In genomic region chr5:122062479-122062878, GRCm38 (mm10) we compare ENCODE assay signal across 15 mouse cellular contexts. TPM values are rescaled to one million over a fixed set of nuclear protein-coding genes. Genes with fewer than 3 reads are reported as not detected.
DNase-seq lines count a peak whose midpoint lies in the region; ATAC-seq lines count a peak whose summit lies in the region.
"Had no signal": no experiment of that assay in that cellular context is flagged by ENCODE, and none has a peak within 500 bp of the region (broad histone marks: within the 10 kb centered on the region; RNA-seq: fewer than 3 reads in every experiment).

No protein-coding gene starts in this region.

- H3K27me3 ChIP-seq in heart, embryonic 12.5 days (replicated peaks): no peaks in the 10 kb centered on the region
- H3K27me3 ChIP-seq in kidney, embryonic 16.5 days (ENCODE audit: insufficient read depth, low read length): no peaks in the 10 kb centered on the region
- no peaks in the 10 kb centered on the region for H3K27me3 ChIP-seq in neural tube, embryonic 12.5 days (replicated peaks)
- H3K27me3 ChIP-seq in stomach, embryonic 16.5 days (ENCODE audit: control insufficient read depth, insufficient read depth, low read length): no peaks in the 10 kb centered on the region
- H3K27me3 ChIP-seq: liver, embryonic 15.5 days; midbrain, embryonic 12.5 days had no signal

- peaks cover 53% of the 10 kb centered on the region for H3K4me1 ChIP-seq in heart, embryonic 12.5 days (replicated peaks)
- peaks cover 24% of the 10 kb centered on the region for H3K4me1 ChIP-seq in kidney, embryonic 16.5 days (ENCODE audit: insufficient read depth, low read length)
- H3K4me1 ChIP-seq in neural tube, embryonic 12.5 days: peaks cover 22% of the 10 kb centered on the region
- H3K4me1 ChIP-seq in stomach, embryonic 16.5 days (ENCODE audit: control insufficient read depth, insufficient read depth, low read length): no peaks in the 10 kb centered on the region

- H3K9ac ChIP-seq in heart, embryonic 12.5 days: peak overlapping the region; percentile 26; the same call in 1 of the 2 replicates
- H3K9ac ChIP-seq in kidney, embryonic 16.5 days (replicated peaks; ENCODE audit: low read length): no peak overlapping the region
- H3K9ac ChIP-seq in neural tube, embryonic 12.5 days: no peak overlapping the region
- H3K9ac ChIP-seq in stomach, embryonic 16.5 days (ENCODE audit: low read length): 0 out of 2 replicates have a peak overlapping the region, but pooled peaks have one; percentile 10
- H3K9ac ChIP-seq: forebrain, embryonic 15.5 days; liver, embryonic 15.5 days; midbrain, embryonic 12.5 days had no signal

- 0 out of 2 replicates have a peak, but pooled peaks have one; percentile 51 for ATAC-seq in heart, embryonic 12.5 days (ENCODE audit: insufficient number of reproducible peaks, low FRiP score)
- no peak; the same call in 1 of the 2 replicates for ATAC-seq in kidney, embryonic 16.5 days (ENCODE audit: low FRiP score, low TSS enrichment)
- no peak for ATAC-seq in neural tube, embryonic 12.5 days (ENCODE audit: low FRiP score, low read depth)
- no peak for ATAC-seq in stomach, embryonic 16.5 days (ENCODE audit: insufficient read depth, low FRiP score)
- ATAC-seq: forebrain, embryonic 15.5 days had no signal

- WGBS in heart, embryonic 12.5 days: 15% methylated on average over 12 of the region's 12 CpGs
- 14% methylated on average over 12 of the region's 12 CpGs for WGBS in kidney, embryonic 16.5 days
- WGBS in neural tube, embryonic 12.5 days: 27% methylated on average over 12 of the region's 12 CpGs
- whole genome bisulfite sequencing in stomach, embryonic 16.5 days: 17% methylated on average over 12 of the region's 12 CpGs

- peaks cover 5% of the 10 kb centered on the region for H3K9me3 ChIP-seq in heart, embryonic 12.5 days (replicated peaks)
- peaks cover 3% of the 10 kb centered on the region; the same call in 1 of the 2 replicates for H3K9me3 ChIP-seq in kidney, embryonic 16.5 days (ENCODE audit: low read length)
- H3K9me3 ChIP-seq in neural tube, embryonic 12.5 days: peaks cover 4% of the 10 kb centered on the region; the same call in 1 of the 2 replicates
- H3K9me3 ChIP-seq in stomach, embryonic 16.5 days (replicated peaks; ENCODE audit: control insufficient read depth, low read length): peaks cover 2% of the 10 kb centered on the region
- H3K9me3 ChIP-seq: forebrain, embryonic 15.5 days; liver, embryonic 15.5 days had no signal

- H3K36me3 ChIP-seq in heart, embryonic 12.5 days: peaks cover 1% of the 10 kb centered on the region
- no peaks in the 10 kb centered on the region for H3K36me3 ChIP-seq in kidney, embryonic 16.5 days (ENCODE audit: insufficient read depth, low read length)
- no peaks in the 10 kb centered on the region for H3K36me3 ChIP-seq in neural tube, embryonic 12.5 days
- no peaks in the 10 kb centered on the region for H3K36me3 ChIP-seq in stomach, embryonic 16.5 days (ENCODE audit: control insufficient read depth, insufficient read depth, low read length)
- H3K36me3 ChIP-seq: forebrain, embryonic 15.5 days; liver, embryonic 15.5 days; midbrain, embryonic 12.5 days had no signal

- H3K27ac ChIP-seq in heart, embryonic 12.5 days (ENCODE audit: poor library complexity, severe bottlenecking): peak overlapping the region; percentile 63
- H3K27ac ChIP-seq in kidney, embryonic 16.5 days (ENCODE audit: low read length): no peak overlapping the region
- H3K27ac ChIP-seq in neural tube, embryonic 12.5 days: no peak overlapping the region
- no peak overlapping the region for H3K27ac ChIP-seq in stomach, embryonic 16.5 days (ENCODE audit: low read length)
- H3K27ac ChIP-seq: forebrain, embryonic 15.5 days; liver, embryonic 15.5 days; midbrain, embryonic 12.5 days had no signal

- H3K4me2 ChIP-seq in heart, embryonic 12.5 days: peak overlapping the region; percentile 53
- H3K4me2 ChIP-seq in kidney, embryonic 16.5 days (replicated peaks; ENCODE audit: low read depth, low read length): peak overlapping the region; percentile 41
- peak overlapping the region; percentile 39 for H3K4me2 ChIP-seq in neural tube, embryonic 12.5 days (replicated peaks)
- no peak overlapping the region for H3K4me2 ChIP-seq in stomach, embryonic 16.5 days (ENCODE audit: low read depth, low read length)
- H3K4me2 ChIP-seq: forebrain, embryonic 15.5 days; liver, embryonic 15.5 days; midbrain, embryonic 12.5 days had no signal

- H3K4me3 ChIP-seq in heart, embryonic 12.5 days: peak overlapping the region; percentile 8; the same call in 1 of the 2 replicates
- 0 out of 2 replicates have a peak overlapping the region, but pooled peaks have one; percentile 7 for H3K4me3 ChIP-seq in kidney, embryonic 16.5 days (ENCODE audit: low read length)
- no peak overlapping the region for H3K4me3 ChIP-seq in neural tube, embryonic 12.5 days
- no peak overlapping the region for H3K4me3 ChIP-seq in stomach, embryonic 16.5 days (replicated peaks; ENCODE audit: low read length)
- H3K4me3 ChIP-seq: forebrain, embryonic 15.5 days; liver, embryonic 15.5 days; midbrain, embryonic 12.5 days had no signal

- no peak for DNase-seq in heart, adult 11 months
- no peak for DNase-seq in kidney, adult 9 months
- DNase-seq in neural tube, embryonic 10.5 days (ENCODE audit: extremely low spot score, low spot score): no peak
- no peak for DNase-seq in Muller cell, postnatal 12 days (ENCODE audit: inconsistent ontology term)
- DNase-seq: adrenal gland, postnatal 10 days; embryo, embryonic 11 days; gastrocnemius, postnatal 14 days; thymus, postnatal 25 days had no signal

RNA-seq across cellular contexts. Expression of gene Cux2, which starts 12.6 kb away (rescaled TPM):
- polyA plus RNA-seq in heart, embryonic 12.5 days (2016; fragmentation: Nextera tagmentation; extraction: Ambion mirVana): 7.6 and 10.1 TPM in 2 replicates
- polyA plus RNA-seq in kidney, embryonic 16.5 days (2015; fragmentation: Nextera tagmentation; extraction: Ambion mirVana): 9.0 and 9.9 TPM in 2 replicates
- polyA plus RNA-seq in neural tube, embryonic 12.5 days (2016; fragmentation: Nextera tagmentation; extraction: Ambion mirVana): 24.2 and 25.0 TPM in 2 replicates
- polyA plus RNA-seq in stomach, embryonic 16.5 days (2015; fragmentation: Nextera tagmentation; extraction: Ambion mirVana): 3.2 and 3.5 TPM in 2 replicates

RNA-seq across cellular contexts. Expression of gene Myl2, which starts 38.3 kb away (rescaled TPM):
- polyA plus RNA-seq in heart, embryonic 12.5 days (2016; fragmentation: Nextera tagmentation; extraction: Ambion mirVana): 7,161 and 7,647 TPM in 2 replicates
- 1.7 and 2.3 TPM in 2 replicates for polyA plus RNA-seq in kidney, embryonic 16.5 days (2015; fragmentation: Nextera tagmentation; extraction: Ambion mirVana)
- polyA plus RNA-seq in neural tube, embryonic 12.5 days (2016; fragmentation: Nextera tagmentation; extraction: Ambion mirVana): 0.80 and 6.0 TPM in 2 replicates
- polyA plus RNA-seq in stomach, embryonic 16.5 days (2015; fragmentation: Nextera tagmentation; extraction: Ambion mirVana): 1.1 and 17.1 TPM in 2 replicates

Comparison
In these comparisons a context has a peak if more than half of its experiments do, and no peak if none do; other contexts are left out.
1. H3K4me3 ChIP-seq: peak in heart, embryonic 12.5 days (single experiment) and kidney, embryonic 16.5 days (single experiment); none in neural tube, embryonic 12.5 days (single experiment) and stomach, embryonic 16.5 days (single experiment).
2. H3K9ac ChIP-seq: peak in heart, embryonic 12.5 days (single experiment) and stomach, embryonic 16.5 days (single experiment); none in kidney, embryonic 16.5 days (single experiment) and neural tube, embryonic 12.5 days (single experiment).
3. RNA of gene Myl2, which starts 38.3 kb away (polyA plus RNA-seq): 7,161 to 7,647 TPM in heart, embryonic 12.5 days; 1.1 to 17.1 TPM in stomach, embryonic 16.5 days, 1.7 to 2.3 TPM in kidney, embryonic 16.5 days and 0.80 to 6.0 TPM in neural tube, embryonic 12.5 days; every median in the first group is over 100 times any median in the second.